Mouse (Mus musculus): ENCODE results near the gene Gm49354. TPM values are rescaled to one million over a fixed set of nuclear protein-coding genes. Genes with fewer than 3 reads are reported as not detected.

Gm49354 gene
- polyA plus RNA-seq, 1 experiment from 2014 or later, result not detected

DNA sequence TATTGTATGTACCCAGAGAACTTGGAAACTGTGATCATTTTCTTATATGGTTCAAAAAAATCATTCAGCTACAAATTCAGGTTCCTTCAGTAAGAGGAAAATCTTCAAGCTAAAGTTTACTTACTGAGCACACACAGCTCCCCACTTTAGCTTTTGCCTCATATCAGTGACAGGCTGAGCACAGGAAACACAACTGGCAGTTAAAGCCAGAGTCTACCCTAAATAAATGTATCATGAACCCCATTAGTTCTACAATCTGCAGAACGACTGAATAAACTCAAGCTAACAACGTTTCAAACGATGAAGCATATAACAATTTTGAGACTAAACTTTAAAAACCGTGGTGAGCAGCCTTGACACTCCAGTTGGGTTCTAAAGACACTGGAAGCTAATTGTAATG is 35.3 kb upstream of the Gm49354 start:
- peaks cover 4% of the 10 kb centered on the region; the same call in 1 of the 2 replicates for H3K4me1 ChIP-seq (replicated peaks; ENCODE audit: control insufficient read depth, insufficient read depth)
- no peak for ATAC-seq (ENCODE audit: low FRiP score, low TSS enrichment)
- no peak overlapping the region for H3K4me2 ChIP-seq (replicated peaks; ENCODE audit: low read depth)
- no peak for DNase-seq (ENCODE audit: low spot score)
- 76% methylated on average over 4 of the region's 4 CpGs for WGBS
- no peaks in the 10 kb centered on the region for H3K9me3 ChIP-seq (ENCODE audit: control insufficient read depth, low read length)
- no peak overlapping the region for H3K27ac ChIP-seq (replicated peaks)
- no peak overlapping the region for H3K9ac ChIP-seq (ENCODE audit: low read length)
- H3K27me3 ChIP-seq (ENCODE audit: control insufficient read depth, insufficient read depth, low read length), result no peaks in the 10 kb centered on the region
- no peak overlapping the region for H3K4me3 ChIP-seq (ENCODE audit: low read depth, low read length)
- peaks cover 9% of the 10 kb centered on the region; the same call in 1 of the 2 replicates for H3K36me3 ChIP-seq (ENCODE audit: control insufficient read depth, insufficient read depth, low read length)
- no peak for TF ChIP-seq CTCF (IDR thresholded peaks at IDR 0.05; ENCODE audit: low read depth)
- no peak for TF ChIP-seq EP300 (optimal IDR thresholded peaks at IDR 0.05)

GRCm38 (mm10) chr13:59814109-59814591 is 32.1 kb upstream of the Gm49354 start:
- Histone ChIP-seq H3K9ac (ENCODE audit: low read length) (no peak overlapping the region), H3K4me3 (ENCODE audit: low read depth, low read length) (no peak overlapping the region), H3K4me1 (replicated peaks; ENCODE audit: control insufficient read depth, insufficient read depth) (no peaks in the 10 kb centered on the region), H3K27me3 (ENCODE audit: control insufficient read depth, insufficient read depth, low read length) (no peaks in the 10 kb centered on the region), H3K9me3 (ENCODE audit: control insufficient read depth, low read length) (no peaks in the 10 kb centered on the region), H3K27ac (replicated peaks) (no peak overlapping the region), H3K4me2 (replicated peaks; ENCODE audit: low read depth) (no peak overlapping the region), H3K36me3 (ENCODE audit: control insufficient read depth, insufficient read depth, low read length) (peaks cover 23% of the 10 kb centered on the region; the same call in 1 of the 2 replicates)
- DNase-seq (ENCODE audit: low spot score) (peak; percentile 39), ATAC-seq (ENCODE audit: low FRiP score, low TSS enrichment) (peak; percentile 72)
- 67% methylated on average over 6 of the region's 6 CpGs for WGBS
- TF ChIP-seq CTCF (IDR thresholded peaks at IDR 0.05; ENCODE audit: low read depth) (no peak), EP300 (optimal IDR thresholded peaks at IDR 0.05) (no peak)

DNA sequence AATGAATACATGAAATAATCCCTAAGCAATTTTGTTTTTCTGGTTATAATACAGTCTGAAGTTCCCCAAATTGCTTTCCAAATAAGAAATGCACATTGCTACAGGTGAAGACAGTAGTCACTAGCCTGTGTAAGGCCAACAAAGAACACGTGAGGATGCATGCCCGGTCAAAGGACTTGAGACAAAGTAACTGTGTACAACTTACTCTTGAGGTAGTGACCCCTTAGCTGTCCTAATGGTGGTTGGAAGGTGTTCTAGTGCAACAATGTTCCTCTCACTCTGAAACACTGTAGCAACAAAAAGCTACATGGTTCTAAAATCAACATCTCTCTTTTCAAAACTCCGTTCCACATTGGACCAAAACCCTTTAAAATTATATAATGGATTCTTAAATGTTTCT is 29.5 kb upstream of the Gm49354 start:
- WGBS, result 94% methylated on average over 3 of the region's 3 CpGs
- Histone ChIP-seq H3K4me1 (replicated peaks; ENCODE audit: control insufficient read depth, insufficient read depth) (no peaks in the 10 kb centered on the region), H3K9ac (ENCODE audit: low read length) (no peak overlapping the region), H3K4me3 (ENCODE audit: low read depth, low read length) (no peak overlapping the region), H3K27me3 (ENCODE audit: control insufficient read depth, insufficient read depth, low read length) (no peaks in the 10 kb centered on the region), H3K27ac (replicated peaks) (no peak overlapping the region), H3K9me3 (ENCODE audit: control insufficient read depth, low read length) (no peaks in the 10 kb centered on the region), H3K36me3 (ENCODE audit: control insufficient read depth, insufficient read depth, low read length) (peaks cover 29% of the 10 kb centered on the region), H3K4me2 (replicated peaks; ENCODE audit: low read depth) (no peak overlapping the region)
- DNase-seq (ENCODE audit: low spot score) (no peak), ATAC-seq (ENCODE audit: low FRiP score, low TSS enrichment) (no peak)
- TF ChIP-seq CTCF (IDR thresholded peaks at IDR 0.05; ENCODE audit: low read depth) (no peak), EP300 (optimal IDR thresholded peaks at IDR 0.05) (no peak)

- no peak for DNase-seq (ENCODE audit: low spot score)
- peaks cover 47% of the 10 kb centered on the region for H3K36me3 ChIP-seq (ENCODE audit: control insufficient read depth, insufficient read depth, low read length)
These were observed 19.0 kb upstream of the Gm49354 start for GRCm38 (mm10) chr13:59801000-59801399.

GRCm38 (mm10) chr13:59800077-59800476 is 18.0 kb upstream of the Gm49354 start:
- H3K4me2 ChIP-seq (replicated peaks; ENCODE audit: low read depth), result no peak overlapping the region
- H3K9ac ChIP-seq (ENCODE audit: low read length), result no peak overlapping the region
- ATAC-seq (ENCODE audit: low FRiP score, low TSS enrichment) (no peak), DNase-seq (ENCODE audit: low spot score) (no peak)
- H3K36me3 ChIP-seq (ENCODE audit: control insufficient read depth, insufficient read depth, low read length), result peaks cover 51% of the 10 kb centered on the region
- H3K27ac ChIP-seq (replicated peaks), result no peak overlapping the region
- H3K4me1 ChIP-seq (replicated peaks; ENCODE audit: control insufficient read depth, insufficient read depth), result no peaks in the 10 kb centered on the region
- 87% methylated on average over 2 of the region's 2 CpGs for WGBS
- H3K9me3 ChIP-seq (ENCODE audit: control insufficient read depth, low read length), result no peaks in the 10 kb centered on the region
- no peak for TF ChIP-seq EP300 (optimal IDR thresholded peaks at IDR 0.05)
- TF ChIP-seq CTCF (IDR thresholded peaks at IDR 0.05; ENCODE audit: low read depth), result no peak
- H3K27me3 ChIP-seq (ENCODE audit: control insufficient read depth, insufficient read depth, low read length), result no peaks in the 10 kb centered on the region
- no peak overlapping the region for H3K4me3 ChIP-seq (ENCODE audit: low read depth, low read length)

More at GRCm38 (mm10) chr13:59801000-59801399, 19.0 kb upstream of the Gm49354 start:
- H3K4me1 ChIP-seq (replicated peaks; ENCODE audit: control insufficient read depth, insufficient read depth), result no peaks in the 10 kb centered on the region
- TF ChIP-seq CTCF (IDR thresholded peaks at IDR 0.05; ENCODE audit: low read depth) (no peak), EP300 (optimal IDR thresholded peaks at IDR 0.05) (no peak)
- no peak overlapping the region for H3K27ac ChIP-seq (replicated peaks)
- WGBS, result 91% methylated on average over 6 of the region's 6 CpGs
- no peaks in the 10 kb centered on the region for H3K27me3 ChIP-seq (ENCODE audit: control insufficient read depth, insufficient read depth, low read length)
- no peak overlapping the region for H3K4me3 ChIP-seq (ENCODE audit: low read depth, low read length)
- H3K9me3 ChIP-seq (ENCODE audit: control insufficient read depth, low read length), result no peaks in the 10 kb centered on the region
- ATAC-seq (ENCODE audit: low FRiP score, low TSS enrichment), result no peak
- no peak overlapping the region for H3K4me2 ChIP-seq (replicated peaks; ENCODE audit: low read depth)
- H3K9ac ChIP-seq (ENCODE audit: low read length), result no peak overlapping the region

DNA sequence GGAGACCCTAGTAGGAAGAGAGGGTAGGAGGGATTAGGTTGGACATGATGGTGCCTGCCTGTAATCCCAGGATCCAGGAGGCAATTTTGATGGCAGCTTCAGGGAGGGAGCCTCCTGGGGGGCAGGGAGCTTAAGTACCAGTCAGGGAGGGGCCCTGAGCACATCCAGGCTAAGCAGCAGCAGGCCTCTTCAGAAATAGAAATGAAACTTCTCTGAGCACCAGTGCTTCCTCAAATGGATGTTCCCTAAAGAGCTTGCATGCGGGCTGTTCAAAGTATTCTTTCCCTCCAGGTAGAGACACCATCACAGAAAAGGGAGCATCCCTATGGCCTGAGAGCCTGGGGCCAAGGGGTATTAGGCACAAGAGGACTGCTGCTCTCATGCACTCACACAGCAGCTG is 16.3 kb upstream of the Gm49354 start:
- Histone ChIP-seq H3K4me1 (replicated peaks; ENCODE audit: control insufficient read depth, insufficient read depth) (no peaks in the 10 kb centered on the region), H3K4me3 (ENCODE audit: low read depth, low read length) (no peak overlapping the region), H3K4me2 (replicated peaks; ENCODE audit: low read depth) (no peak overlapping the region), H3K9me3 (ENCODE audit: control insufficient read depth, low read length) (no peaks in the 10 kb centered on the region), H3K36me3 (ENCODE audit: control insufficient read depth, insufficient read depth, low read length) (peaks cover 49% of the 10 kb centered on the region), H3K27me3 (ENCODE audit: control insufficient read depth, insufficient read depth, low read length) (no peaks in the 10 kb centered on the region), H3K27ac (replicated peaks) (no peak overlapping the region), H3K9ac (ENCODE audit: low read length) (no peak overlapping the region)
- WGBS, result 95% methylated on average over 1 of the region's 1 CpGs
- TF ChIP-seq EP300 (optimal IDR thresholded peaks at IDR 0.05) (no peak), CTCF (IDR thresholded peaks at IDR 0.05; ENCODE audit: low read depth) (no peak)
- ATAC-seq (ENCODE audit: low FRiP score, low TSS enrichment) (no peak), DNase-seq (ENCODE audit: low spot score) (no peak)
